Comparison of ENCODE assay signal across 12 mouse cellular contexts in the genomic region with DNA sequence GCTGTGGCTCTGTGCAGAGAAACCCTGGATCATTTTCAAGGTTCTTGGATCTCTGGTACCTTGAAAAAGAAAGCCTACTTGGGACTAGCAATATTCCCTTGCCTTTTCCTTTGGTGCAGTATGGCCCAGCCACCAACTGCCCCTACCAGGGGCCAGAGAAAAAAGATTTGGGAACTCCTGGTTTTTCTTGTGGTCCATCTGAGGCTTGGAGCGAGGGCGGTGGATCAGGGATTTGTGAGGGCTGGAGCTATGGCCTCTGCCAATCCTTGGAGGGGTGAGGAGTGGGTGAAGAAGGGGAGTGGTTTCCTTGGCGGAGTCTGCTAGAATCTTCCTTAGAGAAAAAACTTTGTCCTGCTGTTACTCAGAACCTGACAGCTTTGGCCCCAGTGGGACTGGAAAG.
"Had no signal": no experiment of that assay in that cellular context is flagged by ENCODE, and none has a peak within 500 bp of the region (broad histone marks: within the 10 kb centered on the region; RNA-seq: fewer than 3 reads in every experiment).

No protein-coding gene starts in this region.

- H3K4me2 ChIP-seq: liver, embryonic 15.5 days; midbrain, embryonic 15.5 days had no signal

- H3K36me3 ChIP-seq: liver, embryonic 15.5 days; midbrain, embryonic 15.5 days had no signal

- H3K9ac ChIP-seq: liver, embryonic 15.5 days; midbrain, embryonic 15.5 days had no signal

- ATAC-seq: lung, postnatal 0 days; midbrain, embryonic 15.5 days had no signal

- H3K27ac ChIP-seq: layer of hippocampus, adult 2 months; liver, embryonic 15.5 days; midbrain, embryonic 15.5 days had no signal

- H3K4me3 ChIP-seq: layer of hippocampus, adult 2 months; liver, embryonic 15.5 days; midbrain, embryonic 15.5 days had no signal

- H3K4me1 ChIP-seq: liver, embryonic 15.5 days had no signal

- DNase-seq: kidney, adult 9 months; kidney, postnatal 10 days; kidney, postnatal 4 days; lung, adult 2 months; lung, postnatal 36 days; right cerebral cortex, adult 18-20 months; right cerebral cortex, postnatal 25 days; thymus, postnatal 36 days had no signal

- H3K9me3 ChIP-seq: liver, embryonic 15.5 days; midbrain, embryonic 15.5 days had no signal
